Mouse (Mus musculus) MEL (cell line): ENCODE measurements around the gene Tomm40l.

ENCODE experiments used
- CTCF ChIP-seq, 3 experiments: IDR thresholded peaks in 2 of 3; conservative IDR thresholded peaks in 1 of 3; 2 replicates each; pipeline ENCODE4 v1.5.1; 2011 to 2012; ENCODE audit warnings: low read length in 3 of 3, low read depth in 2 of 3, mild to moderate bottlenecking in 2 of 3, improper control_type of control experiment in 1 of 3, inconsistent platforms in 1 of 3, mixed read lengths in 1 of 3, moderate library complexity in 1 of 3; ENCODE audit not compliant: control insufficient read depth in 1 of 3, insufficient read depth in 1 of 3, poor library complexity in 1 of 3, severe bottlenecking in 1 of 3
- ELF1 ChIP-seq: IDR thresholded peaks from 2 replicates; pipeline ENCODE4 v1.6.1; 2014; ENCODE audit warnings: low read depth, mild to moderate bottlenecking, inconsistent platforms, low read length, improper control_type of control experiment, moderate library complexity
- EP300 ChIP-seq, 2 experiments: IDR thresholded peaks; 2 replicates each; pipeline ENCODE4 v1.6.1; 2011; ENCODE audit warnings: improper control_type of control experiment in 2 of 2, low read length in 2 of 2, low read depth in 1 of 2, mild to moderate bottlenecking in 1 of 2
- GABPA ChIP-seq: IDR thresholded peaks from 2 replicates; pipeline ENCODE4 v1.6.1; 2012; ENCODE audit warnings: low read depth, mild to moderate bottlenecking, inconsistent platforms, low read length, improper control_type of control experiment, moderate library complexity
- GATA1 ChIP-seq: IDR thresholded peaks from 2 replicates; pipeline ENCODE4 v1.6.1; 2011; ENCODE audit warnings: low read depth, low read length, improper control_type of control experiment
- NRF1 ChIP-seq: IDR thresholded peaks from 2 replicates; pipeline ENCODE4 v1.6.1; 2014; ENCODE audit warnings: low read depth, mild to moderate bottlenecking, inconsistent platforms, low read length, improper control_type of control experiment, moderate library complexity; ENCODE audit not compliant: poor library complexity, insufficient read depth, severe bottlenecking
- POLR2A ChIP-seq, 2 experiments: IDR thresholded peaks; 2 replicates each; pipeline ENCODE4 v1.6.1; 2011 to 2012; ENCODE audit warnings: low read length in 2 of 2, mild to moderate bottlenecking in 2 of 2, control low read depth in 1 of 2, improper control_type of control experiment in 1 of 2, low read depth in 1 of 2, moderate library complexity in 1 of 2; ENCODE audit not compliant: control insufficient read depth in 1 of 2, insufficient read depth in 1 of 2, poor library complexity in 1 of 2
- USF2 ChIP-seq, 2 experiments: IDR thresholded peaks; 2 replicates each; pipeline ENCODE4 v1.6.1; 2011 to 2012; ENCODE audit warnings: improper control_type of control experiment in 2 of 2, low read length in 2 of 2, borderline replicate concordance in 1 of 2, inconsistent platforms in 1 of 2, low read depth in 1 of 2, mild to moderate bottlenecking in 1 of 2; ENCODE audit not compliant: insufficient read depth in 1 of 2
- ZC3H11A ChIP-seq: IDR thresholded peaks from 2 replicates; pipeline ENCODE4 v1.6.1; 2012; ENCODE audit warnings: low read depth, mild to moderate bottlenecking, inconsistent platforms, low read length, improper control_type of control experiment
- ZMIZ1 ChIP-seq: IDR thresholded peaks from 2 replicates; pipeline ENCODE4 v1.6.1; 2012; ENCODE audit warnings: low read depth, mild to moderate bottlenecking, inconsistent platforms, low read length, improper control_type of control experiment, moderate library complexity

- no peak for TF ChIP-seq CTCF (IDR thresholded peaks at IDR 0.05 in 2 of 3, conservative IDR thresholded peaks at IDR 0.05 in 1 of 3; ENCODE audit: control insufficient read depth in 1 of 3, insufficient read depth in 1 of 3, low read depth in 2 of 3, low read length in 3 of 3, poor library complexity in 1 of 3, severe bottlenecking in 1 of 3)
- no peak for TF ChIP-seq ELF1
- TF ChIP-seq GATA1 = no peak
- no peak for TF ChIP-seq NRF1
- no peak for TF ChIP-seq USF2 (IDR thresholded peaks at IDR 0.05; ENCODE audit: borderline replicate concordance in 1 of 2, insufficient read depth in 1 of 2, low read depth in 1 of 2, low read length in 2 of 2)
- no peak for TF ChIP-seq EP300 (IDR thresholded peaks at IDR 0.05; ENCODE audit: low read depth in 1 of 2, low read length in 2 of 2)
- TF ChIP-seq ZMIZ1 = no peak
- TF ChIP-seq GABPA = no peak
- no peak for TF ChIP-seq POLR2A (IDR thresholded peaks at IDR 0.05; ENCODE audit: control insufficient read depth in 1 of 2, insufficient read depth in 1 of 2, low read depth in 1 of 2, low read length in 2 of 2, poor library complexity in 1 of 2)
- TF ChIP-seq ZC3H11A = no peak
Observed at GRCm38 (mm10) chr1:171232800-171233730, 10.8 kb upstream of the Tomm40l start.
